In the genomic region with DNA sequence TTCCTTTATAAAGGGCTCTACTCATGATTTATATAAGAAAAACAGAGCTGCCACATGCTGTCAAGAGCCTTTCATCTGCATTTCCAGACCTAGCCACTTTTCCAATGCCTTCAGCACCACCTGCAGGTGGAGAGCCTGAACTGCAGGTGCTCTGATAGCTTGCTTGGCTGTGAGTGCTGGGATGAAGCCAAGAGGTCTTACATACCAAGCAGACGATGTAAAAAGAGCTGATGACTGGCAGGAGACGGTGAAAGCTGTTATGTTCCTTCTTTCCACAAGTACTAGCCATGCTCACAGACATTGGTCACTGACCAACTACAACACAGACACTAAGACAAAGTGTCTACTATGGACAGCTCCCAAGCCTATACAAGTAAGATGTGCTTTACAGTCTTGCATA, we compare ENCODE assay signal across 9 mouse cellular contexts. TPM values are rescaled to one million over a fixed set of nuclear protein-coding genes. Genes with fewer than 3 reads are reported as not detected.
DNase-seq lines count a peak whose midpoint lies in the region; ATAC-seq and TF ChIP-seq lines count a peak whose summit lies in the region.
"Had no signal": no experiment of that assay in that cellular context is flagged by ENCODE, and none has a peak within 500 bp of the region (broad histone marks: within the 10 kb centered on the region; RNA-seq: fewer than 3 reads in every experiment).

No protein-coding gene starts in this region.

- peaks cover 7 to 26% of the 10 kb centered on the region in 2 experiments for H3K4me1 ChIP-seq in heart, embryonic 14.5 days (ENCODE audit: control insufficient read depth in 2 of 2, insufficient read depth in 2 of 2, low read length in 2 of 2)
- H3K4me1 ChIP-seq in kidney, postnatal 0 days (replicated peaks; ENCODE audit: insufficient read depth, low read length): peaks cover 9% of the 10 kb centered on the region; the same call in 1 of the 2 replicates
- H3K4me1 ChIP-seq in liver, embryonic 13.5 days (replicated peaks): peaks cover 28% of the 10 kb centered on the region
- H3K4me1 ChIP-seq in neural tube, embryonic 14.5 days (ENCODE audit: control insufficient read depth, insufficient read depth, low read length): peaks cover 16% of the 10 kb centered on the region

- H3K9ac ChIP-seq in heart, embryonic 14.5 days (ENCODE audit: low read length): no peak overlapping the region
- no peak overlapping the region for H3K9ac ChIP-seq in kidney, postnatal 0 days (ENCODE audit: low read depth, low read length)
- no peak overlapping the region for H3K9ac ChIP-seq in liver, embryonic 13.5 days
- no peak overlapping the region for H3K9ac ChIP-seq in neural tube, embryonic 14.5 days (replicated peaks; ENCODE audit: low read depth, low read length)

- peak; percentile 98 for TF ChIP-seq CTCF in kidney, postnatal 0 days (IDR thresholded peaks at IDR 0.05; ENCODE audit: low read depth)

- H3K4me3 ChIP-seq in heart, embryonic 14.5 days (ENCODE audit: control insufficient read depth in 1 of 2, insufficient read depth in 1 of 2, low read depth in 1 of 2, low read length in 2 of 2): no peak overlapping the region
- no peak overlapping the region for H3K4me3 ChIP-seq in kidney, postnatal 0 days (replicated peaks; ENCODE audit: low read depth, low read length)
- H3K4me3 ChIP-seq in liver, embryonic 13.5 days (replicated peaks): no peak overlapping the region
- no peak overlapping the region for H3K4me3 ChIP-seq in neural tube, embryonic 14.5 days (ENCODE audit: low read depth, low read length)
- H3K4me3 ChIP-seq: erythroblast, embryonic 14.5 days had no signal

- H3K27me3 ChIP-seq in heart, embryonic 14.5 days (ENCODE audit: control insufficient read depth, insufficient read depth, low read length): no peaks in the 10 kb centered on the region
- H3K27me3 ChIP-seq in kidney, postnatal 0 days (ENCODE audit: insufficient read depth, low read length): no peaks in the 10 kb centered on the region
- no peaks in the 10 kb centered on the region for H3K27me3 ChIP-seq in liver, embryonic 13.5 days
- H3K27me3 ChIP-seq in neural tube, embryonic 14.5 days (ENCODE audit: control insufficient read depth, insufficient read depth, low read length): no peaks in the 10 kb centered on the region

- ATAC-seq in CD4-positive, CD25-positive, alpha-beta regulatory T cell, adult 4 months: peak; percentile 52
- peak; percentile 55 for ATAC-seq in heart, embryonic 14.5 days (ENCODE audit: insufficient number of reproducible peaks, insufficient read depth, low FRiP score, low read depth)
- no peak; the same call in 1 of the 2 replicates for ATAC-seq in kidney, postnatal 0 days (replicated peaks; ENCODE audit: low FRiP score, low read depth)
- ATAC-seq in liver, embryonic 13.5 days (ENCODE audit: low read depth): no peak
- ATAC-seq in neural tube, embryonic 14.5 days (ENCODE audit: low read depth): peak; percentile 69; the same call in 1 of the 2 replicates

- H3K27ac ChIP-seq in heart, embryonic 14.5 days (replicated peaks in 1 of 2; ENCODE audit: control insufficient read depth in 1 of 2, insufficient read depth in 1 of 2, low read depth in 2 of 2, low read length in 2 of 2): peak overlapping the region in 1 of 2 experiments; percentile 50; a peak in 2 of 4 replicates
- no peak overlapping the region for H3K27ac ChIP-seq in kidney, postnatal 0 days
- no peak overlapping the region for H3K27ac ChIP-seq in liver, embryonic 13.5 days
- no peak overlapping the region for H3K27ac ChIP-seq in neural tube, embryonic 14.5 days (ENCODE audit: low read depth, low read length)

- peak; percentile 98 for DNase-seq in brain, adult 2 months (ENCODE audit: low read depth, low spot score)
- peak; percentile 89 for DNase-seq in fat pad, adult 2 months (ENCODE audit: extremely low read depth, low read depth, low spot score)
- DNase-seq in kidney, postnatal 0 days (ENCODE audit: low spot score): peak; percentile 93
- DNase-seq in liver, embryonic 13.5 days: peak; percentile 50
- peak; percentile 90 for DNase-seq in testis, postnatal 10 days (ENCODE audit: low spot score)

- H3K36me3 ChIP-seq in heart, embryonic 14.5 days (ENCODE audit: control insufficient read depth, insufficient read depth, low read length): peaks cover 20% of the 10 kb centered on the region
- H3K36me3 ChIP-seq in kidney, postnatal 0 days (ENCODE audit: insufficient read depth, low read length): peaks cover 2% of the 10 kb centered on the region; the same call in 1 of the 2 replicates
- H3K36me3 ChIP-seq in liver, embryonic 13.5 days: peaks cover 47% of the 10 kb centered on the region
- H3K36me3 ChIP-seq in neural tube, embryonic 14.5 days (ENCODE audit: control insufficient read depth, insufficient read depth, low read length): peaks cover 7% of the 10 kb centered on the region; the same call in 1 of the 2 replicates

- no peak overlapping the region for H3K4me2 ChIP-seq in heart, embryonic 14.5 days (ENCODE audit: low read length)
- H3K4me2 ChIP-seq in kidney, postnatal 0 days (ENCODE audit: low read length): no peak overlapping the region
- no peak overlapping the region for H3K4me2 ChIP-seq in liver, embryonic 13.5 days
- no peak overlapping the region for H3K4me2 ChIP-seq in neural tube, embryonic 14.5 days (ENCODE audit: low read depth, low read length)

- H3K9me3 ChIP-seq in heart, embryonic 14.5 days (ENCODE audit: control insufficient read depth, low read length): no peaks in the 10 kb centered on the region
- no peaks in the 10 kb centered on the region for H3K9me3 ChIP-seq in kidney, postnatal 0 days (replicated peaks; ENCODE audit: low read length)
- no peaks in the 10 kb centered on the region for H3K9me3 ChIP-seq in liver, embryonic 13.5 days (replicated peaks)
- no peaks in the 10 kb centered on the region for H3K9me3 ChIP-seq in neural tube, embryonic 14.5 days (ENCODE audit: control insufficient read depth, low read length)

- WGBS in heart, embryonic 14.5 days: 2% methylated on average over 2 of the region's 2 CpGs
- 5% methylated on average over 2 of the region's 2 CpGs for WGBS in kidney, postnatal 0 days
- 18% methylated on average over 2 of the region's 2 CpGs for WGBS in liver, embryonic 13.5 days (ENCODE audit: insufficient replicate concordance)
- WGBS in neural tube, embryonic 14.5 days: 6% methylated on average over 2 of the region's 2 CpGs

RNA-seq across cellular contexts. Expression of gene A730071L15Rik, which starts 12.0 kb away (rescaled TPM):
- under 1 TPM in 1 of 2 experiments, not detected in 1; 0.56 TPM for polyA plus RNA-seq in CD4-positive, CD25-positive, alpha-beta regulatory T cell, adult 4 months (2017; shearing (Covaris generic))
- 0.42 and 0.80 TPM in 2 replicates for polyA plus RNA-seq in heart, embryonic 14.5 days (2014; fragmentation: Nextera tagmentation; extraction: Ambion mirVana)
- polyA plus RNA-seq in kidney, postnatal 0 days (2015; fragmentation: Nextera tagmentation; extraction: Ambion mirVana): 0.53 and 0.84 TPM in 2 replicates
- 0.09 and 0.13 TPM in 2 replicates for polyA plus RNA-seq in liver, embryonic 13.5 days (2015; fragmentation: Nextera tagmentation; extraction: Ambion mirVana)
- 0.64 and 0.83 TPM in 2 replicates for polyA plus RNA-seq in neural tube, embryonic 14.5 days (2014; fragmentation: Nextera tagmentation; extraction: Ambion mirVana)
- polyA plus RNA-seq: erythroblast, embryonic 14.5 days had no signal

RNA-seq across cellular contexts. Expression of gene Nudcd3, which starts 12.3 kb away (rescaled TPM):
- 10 to 100 TPM; 32.3 to 52.0 TPM for polyA plus RNA-seq in CD4-positive, CD25-positive, alpha-beta regulatory T cell, adult 4 months (2017; shearing (Covaris generic))
- 30.1 and 30.4 TPM in 2 replicates for polyA plus RNA-seq in heart, embryonic 14.5 days (2014; fragmentation: Nextera tagmentation; extraction: Ambion mirVana)
- polyA plus RNA-seq in kidney, postnatal 0 days (2015; fragmentation: Nextera tagmentation; extraction: Ambion mirVana): 28.1 and 29.1 TPM in 2 replicates
- polyA plus RNA-seq in liver, embryonic 13.5 days (2015; fragmentation: Nextera tagmentation; extraction: Ambion mirVana): 15.9 TPM in 2 replicates
- polyA plus RNA-seq in neural tube, embryonic 14.5 days (2014; fragmentation: Nextera tagmentation; extraction: Ambion mirVana): 58.0 and 65.5 TPM in 2 replicates

RNA-seq across cellular contexts. Expression of gene Npc1l1, which starts 42.1 kb away (rescaled TPM):
- polyA plus RNA-seq in CD4-positive, CD25-positive, alpha-beta regulatory T cell, adult 4 months (2017; shearing (Covaris generic)): under 1 TPM; 0.07 to 0.13 TPM
- not detected in 2 replicates for polyA plus RNA-seq in heart, embryonic 14.5 days (2014; fragmentation: Nextera tagmentation; extraction: Ambion mirVana)
- polyA plus RNA-seq in kidney, postnatal 0 days (2015; fragmentation: Nextera tagmentation; extraction: Ambion mirVana): 0.10 and 0.11 TPM in 2 replicates
- 0.08 and 0.10 TPM in 2 replicates for polyA plus RNA-seq in liver, embryonic 13.5 days (2015; fragmentation: Nextera tagmentation; extraction: Ambion mirVana)
- 0.05 and 0.26 TPM in 2 replicates for polyA plus RNA-seq in neural tube, embryonic 14.5 days (2014; fragmentation: Nextera tagmentation; extraction: Ambion mirVana)
- polyA plus RNA-seq: erythroblast, embryonic 14.5 days had no signal

Comparison
In these comparisons a context has a peak if more than half of its experiments do, and no peak if none do; other contexts are left out.
1. ATAC-seq: peak in CD4-positive, CD25-positive, alpha-beta regulatory T cell, adult 4 months (single experiment), heart, embryonic 14.5 days (single experiment) and neural tube, embryonic 14.5 days (single experiment); none in kidney, postnatal 0 days (single experiment) and liver, embryonic 13.5 days (single experiment).
2. Peak in every context shown above with its lines, with median percentiles within 50 percentile points of each other: DNase-seq.